Mouse (Mus musculus): ENCODE measurements around the gene Kmt5c. TPM values are rescaled to one million over a fixed set of nuclear protein-coding genes. Genes with fewer than 3 reads are reported as not detected.

The Kmt5c gene
- 44.9 and 53.7 TPM in 2 replicates for polyA plus RNA-seq (2014; fragmentation: Nextera tagmentation; extraction: Ambion mirVana)

DNA sequence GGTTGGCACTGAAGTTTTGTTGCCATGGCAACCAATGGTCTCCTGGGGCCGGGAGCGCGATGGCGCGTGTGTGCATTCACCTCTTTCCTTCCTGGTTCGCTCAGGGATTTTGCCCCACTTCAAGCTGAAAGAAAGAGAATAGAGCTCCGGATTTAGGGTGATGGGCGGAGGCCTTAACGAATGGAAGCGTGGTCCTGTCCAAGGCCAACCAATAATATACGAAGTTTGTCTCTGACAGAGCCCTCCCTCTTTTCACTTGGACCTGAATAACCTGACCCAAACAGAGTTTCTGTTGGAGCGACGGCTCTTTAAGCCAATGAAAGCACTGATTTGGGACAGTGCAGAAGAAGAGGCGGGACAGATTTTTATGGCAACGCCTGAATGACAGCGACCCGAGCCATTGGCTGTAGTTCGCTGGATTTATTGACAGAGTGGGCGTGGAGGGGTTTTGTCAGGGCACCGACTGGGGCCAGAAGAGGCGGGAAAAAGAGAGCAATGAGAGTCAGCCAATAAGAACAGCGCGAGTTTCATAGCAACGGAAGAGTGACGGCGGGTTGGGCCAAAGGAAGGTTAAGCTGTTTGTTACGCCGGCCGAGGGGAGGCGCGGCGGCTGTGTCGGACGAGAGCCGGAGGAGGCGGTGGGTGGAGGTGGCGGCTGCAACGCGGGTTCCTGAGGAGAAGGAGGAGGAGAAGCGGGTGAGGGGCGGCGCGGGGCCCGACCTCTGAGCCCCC lies at the start of gene Kmt5c:
TSS of gene Kmt5c (plus strand) at position 572 of the 732 bp plus-strand sequence.
- no peaks in the 10 kb centered on the region for H3K27me3 ChIP-seq (ENCODE audit: control insufficient read depth, insufficient read depth, low read length)
- peaks cover 12% of the 10 kb centered on the region; the same call in 1 of the 2 replicates for H3K36me3 ChIP-seq (replicated peaks; ENCODE audit: control insufficient read depth, insufficient read depth)
- peak within 1 kb of the TSS; percentile 72 for H3K4me2 ChIP-seq (replicated peaks)
- no peaks in the 10 kb centered on the region for H3K9me3 ChIP-seq (ENCODE audit: control insufficient read depth, low read length)
- ATAC-seq (ENCODE audit: low FRiP score) (peak; percentile 97), DNase-seq (ENCODE audit: low spot score) (peak; percentile 98)
- H3K9ac ChIP-seq: peak within 1 kb of the TSS; percentile 88
- peak within 1 kb of the TSS; percentile 94 for H3K27ac ChIP-seq
- WGBS: under 1% methylated on average over 37 of the region's 44 CpGs
- H3K4me3 ChIP-seq (replicated peaks; ENCODE audit: low read length): peak within 1 kb of the TSS; percentile 71
- H3K4me1 ChIP-seq (replicated peaks; ENCODE audit: control insufficient read depth, insufficient read depth, low read length): peaks cover 29% of the 10 kb centered on the region

GRCm38 (mm10) chr7:4690387-4690786 lies 49.5 kb upstream of the Kmt5c start, which contains the start of gene Brsk1:
Gene Brsk1 (plus strand): TSS chr7:4690604.
- peak; percentile 91 for ATAC-seq (ENCODE audit: low FRiP score)
- peak within 1 kb of the TSS; percentile 100 for H3K9ac ChIP-seq
- peaks cover 9% of the 10 kb centered on the region for H3K4me1 ChIP-seq (replicated peaks; ENCODE audit: control insufficient read depth, insufficient read depth, low read length)
- peak within 1 kb of the TSS; percentile 95 for H3K27ac ChIP-seq
- H3K4me2 ChIP-seq (replicated peaks): peak within 1 kb of the TSS; percentile 77
- H3K9me3 ChIP-seq (ENCODE audit: control insufficient read depth, low read length): no peaks in the 10 kb centered on the region
- no peaks in the 10 kb centered on the region for H3K27me3 ChIP-seq (ENCODE audit: control insufficient read depth, insufficient read depth, low read length)
- peak within 1 kb of the TSS; percentile 93 for H3K4me3 ChIP-seq (replicated peaks; ENCODE audit: low read length)
- peaks cover 31% of the 10 kb centered on the region for H3K36me3 ChIP-seq (replicated peaks; ENCODE audit: control insufficient read depth, insufficient read depth)
- WGBS: 0% methylated on average over 5 of the region's 18 CpGs
- DNase-seq (ENCODE audit: low spot score): peak; percentile 92

DNA sequence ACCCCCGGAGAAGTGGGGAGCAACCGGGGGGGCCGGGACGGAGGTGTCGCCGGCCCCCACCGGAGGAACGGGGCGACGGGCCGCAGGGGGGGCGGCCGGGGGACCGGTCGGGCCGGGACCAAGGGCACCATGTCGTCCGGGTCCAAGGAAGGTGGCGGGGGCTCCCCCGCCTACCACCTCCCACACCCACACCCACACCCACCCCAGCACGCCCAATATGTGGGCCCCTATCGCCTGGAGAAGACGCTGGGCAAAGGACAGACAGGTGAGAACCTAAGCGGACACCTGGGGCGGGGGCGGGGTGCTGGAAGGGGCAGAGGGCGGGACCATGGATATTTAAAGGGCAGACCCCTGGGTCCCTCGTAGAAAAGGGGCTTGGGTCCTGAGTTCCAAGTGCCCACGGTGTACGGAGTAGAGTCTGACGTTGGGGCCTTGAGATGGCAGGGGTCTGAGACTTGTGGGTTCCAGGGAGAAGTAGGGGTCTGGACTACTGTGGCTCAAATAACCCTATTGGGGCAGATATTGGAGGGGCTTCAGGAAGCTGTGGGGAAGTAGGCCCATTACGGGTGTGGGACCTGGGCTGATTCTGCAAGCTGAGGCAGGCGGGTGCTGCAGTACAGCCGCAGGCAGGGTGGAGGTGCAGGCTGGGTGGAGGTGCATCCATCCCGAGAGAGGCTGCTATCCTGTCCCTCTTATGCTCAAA lies 48.8 kb upstream of the Kmt5c start:
- 4% methylated on average over 27 of the region's 35 CpGs for WGBS
- peaks cover 38% of the 10 kb centered on the region for H3K36me3 ChIP-seq (replicated peaks; ENCODE audit: control insufficient read depth, insufficient read depth)
- H3K27ac ChIP-seq: peak overlapping the region; percentile 95
- H3K4me3 ChIP-seq (replicated peaks; ENCODE audit: low read length): peak overlapping the region; percentile 93
- no peaks in the 10 kb centered on the region for H3K9me3 ChIP-seq (ENCODE audit: control insufficient read depth, low read length)
- ATAC-seq (ENCODE audit: low FRiP score) (peak; percentile 49), DNase-seq (ENCODE audit: low spot score) (peak; percentile 27)
- no peaks in the 10 kb centered on the region for H3K27me3 ChIP-seq (ENCODE audit: control insufficient read depth, insufficient read depth, low read length)
- peaks cover 9% of the 10 kb centered on the region for H3K4me1 ChIP-seq (replicated peaks; ENCODE audit: control insufficient read depth, insufficient read depth, low read length)
- H3K4me2 ChIP-seq (replicated peaks): peak overlapping the region; percentile 77
- H3K9ac ChIP-seq: peak overlapping the region; percentile 100

GRCm38 (mm10) chr7:4693004-4693403 lies 46.9 kb upstream of the Kmt5c start:
- no peak for DNase-seq (ENCODE audit: low spot score)
- no peak overlapping the region for H3K4me2 ChIP-seq (replicated peaks)
- no peak overlapping the region for H3K9ac ChIP-seq
- no peaks in the 10 kb centered on the region for H3K27me3 ChIP-seq (ENCODE audit: control insufficient read depth, insufficient read depth, low read length)
- no peak for ATAC-seq (ENCODE audit: low FRiP score)
- peaks cover 57% of the 10 kb centered on the region for H3K36me3 ChIP-seq (replicated peaks; ENCODE audit: control insufficient read depth, insufficient read depth)
- H3K27ac ChIP-seq: no peak overlapping the region
- no peaks in the 10 kb centered on the region for H3K9me3 ChIP-seq (ENCODE audit: control insufficient read depth, low read length)
- whole genome bisulfite sequencing: 73% methylated on average over 6 of the region's 6 CpGs
- H3K4me1 ChIP-seq (replicated peaks; ENCODE audit: control insufficient read depth, insufficient read depth, low read length): peaks cover 9% of the 10 kb centered on the region
- H3K4me3 ChIP-seq (replicated peaks; ENCODE audit: low read length): no peak overlapping the region

GRCm38 (mm10) chr7:4702334-4702733 lies 37.6 kb upstream of the Kmt5c start:
- ATAC-seq (ENCODE audit: low FRiP score): no peak
- Histone ChIP-seq H3K36me3 (replicated peaks; ENCODE audit: control insufficient read depth, insufficient read depth) (peaks cover 100% of the 10 kb centered on the region), H3K27me3 (ENCODE audit: control insufficient read depth, insufficient read depth, low read length) (no peaks in the 10 kb centered on the region), H3K9me3 (ENCODE audit: control insufficient read depth, low read length) (no peaks in the 10 kb centered on the region), H3K4me3 (replicated peaks; ENCODE audit: low read length) (no peak overlapping the region), H3K4me2 (replicated peaks) (no peak overlapping the region), H3K9ac (0 out of 2 replicates have a peak overlapping the region, but pooled peaks have one; percentile 20), H3K27ac (peak overlapping the region; percentile 24; the same call in 1 of the 2 replicates), H3K4me1 (replicated peaks; ENCODE audit: control insufficient read depth, insufficient read depth, low read length) (no peaks in the 10 kb centered on the region)
- DNase-seq (ENCODE audit: low spot score): no peak
- 29% methylated on average over 8 of the region's 8 CpGs for WGBS

DNA sequence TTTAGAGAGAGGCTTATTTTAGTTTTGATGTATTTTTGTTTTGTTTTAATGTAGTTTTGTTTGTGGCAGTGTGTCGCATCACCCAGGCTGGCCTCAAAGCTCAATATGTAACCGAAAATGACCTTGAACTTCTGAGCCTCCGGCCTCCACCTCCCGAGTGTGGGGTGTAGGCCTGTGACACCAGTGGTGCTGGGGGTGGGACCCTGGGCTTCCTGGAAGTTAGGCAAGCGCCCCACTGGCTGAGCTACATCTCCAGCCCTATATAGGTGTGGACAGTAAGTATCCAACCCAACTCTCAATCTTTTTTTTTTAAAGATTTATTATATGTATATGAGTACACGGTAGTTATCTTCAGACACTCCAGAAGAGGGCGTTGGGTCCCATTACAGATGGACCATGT lies 36.7 kb upstream of the Kmt5c start:
- ATAC-seq (ENCODE audit: low FRiP score) (no peak), DNase-seq (ENCODE audit: low spot score) (no peak)
- Histone ChIP-seq H3K4me1 (replicated peaks; ENCODE audit: control insufficient read depth, insufficient read depth, low read length) (no peaks in the 10 kb centered on the region), H3K9me3 (ENCODE audit: control insufficient read depth, low read length) (no peaks in the 10 kb centered on the region), H3K27ac (no peak overlapping the region), H3K4me2 (replicated peaks) (no peak overlapping the region), H3K27me3 (ENCODE audit: control insufficient read depth, insufficient read depth, low read length) (no peaks in the 10 kb centered on the region), H3K4me3 (replicated peaks; ENCODE audit: low read length) (no peak overlapping the region), H3K9ac (no peak overlapping the region), H3K36me3 (replicated peaks; ENCODE audit: control insufficient read depth, insufficient read depth) (peaks cover 100% of the 10 kb centered on the region)
- WGBS: 94% methylated on average over 7 of the region's 7 CpGs

DNA sequence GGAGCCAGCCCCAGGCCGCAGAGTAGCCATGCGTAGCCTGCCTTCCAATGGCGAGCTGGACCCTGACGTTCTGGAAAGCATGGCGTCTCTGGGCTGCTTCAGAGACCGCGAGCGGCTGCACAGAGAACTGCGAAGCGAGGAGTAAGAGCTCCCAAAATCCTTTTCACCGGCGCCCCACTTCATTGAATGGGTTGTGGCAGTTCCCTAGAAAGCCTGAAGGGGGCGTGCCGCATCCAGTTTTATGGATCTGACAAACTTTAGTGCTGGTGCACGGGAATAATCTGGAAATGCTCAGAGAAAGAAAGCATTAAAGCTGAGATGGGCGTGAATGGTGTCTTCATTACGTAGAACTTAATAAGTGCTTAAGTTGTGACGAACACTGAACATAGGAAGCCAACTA lies 34.8 kb upstream of the Kmt5c start:
- Histone ChIP-seq H3K4me2 (replicated peaks) (no peak overlapping the region), H3K36me3 (replicated peaks; ENCODE audit: control insufficient read depth, insufficient read depth) (peaks cover 100% of the 10 kb centered on the region), H3K4me3 (replicated peaks; ENCODE audit: low read length) (no peak overlapping the region), H3K27ac (no peak overlapping the region), H3K9me3 (ENCODE audit: control insufficient read depth, low read length) (no peaks in the 10 kb centered on the region), H3K4me1 (replicated peaks; ENCODE audit: control insufficient read depth, insufficient read depth, low read length) (no peaks in the 10 kb centered on the region), H3K9ac (0 out of 2 replicates have a peak overlapping the region, but pooled peaks have one; percentile 1), H3K27me3 (ENCODE audit: control insufficient read depth, insufficient read depth, low read length) (no peaks in the 10 kb centered on the region)
- no peak for ATAC-seq (ENCODE audit: low FRiP score)
- 36% methylated on average over 18 of the region's 18 CpGs for WGBS
- peak; percentile 52 for DNase-seq (ENCODE audit: low spot score)

DNA sequence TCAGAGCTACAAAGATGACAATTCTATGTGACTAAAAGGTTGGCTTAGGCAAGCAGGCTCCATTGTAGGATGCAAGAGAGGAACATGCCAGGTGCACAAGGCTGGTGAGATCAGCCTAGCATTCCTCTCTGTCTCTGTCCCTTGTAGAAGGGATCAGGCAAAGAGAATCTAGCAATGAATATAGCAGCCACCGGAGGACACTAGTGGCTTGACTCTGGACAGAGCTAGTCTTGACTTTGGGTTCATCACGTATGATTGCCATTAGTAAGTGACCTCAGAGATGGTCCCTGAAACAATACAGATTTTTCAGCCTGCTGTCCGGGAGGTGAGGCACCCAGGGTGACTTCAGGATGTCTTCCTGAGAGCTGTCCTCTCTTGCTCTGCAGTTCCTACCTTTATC lies 27.3 kb upstream of the Kmt5c start:
- WGBS: 86% methylated on average over 3 of the region's 3 CpGs
- no peak overlapping the region for H3K4me2 ChIP-seq (replicated peaks)

DNA sequence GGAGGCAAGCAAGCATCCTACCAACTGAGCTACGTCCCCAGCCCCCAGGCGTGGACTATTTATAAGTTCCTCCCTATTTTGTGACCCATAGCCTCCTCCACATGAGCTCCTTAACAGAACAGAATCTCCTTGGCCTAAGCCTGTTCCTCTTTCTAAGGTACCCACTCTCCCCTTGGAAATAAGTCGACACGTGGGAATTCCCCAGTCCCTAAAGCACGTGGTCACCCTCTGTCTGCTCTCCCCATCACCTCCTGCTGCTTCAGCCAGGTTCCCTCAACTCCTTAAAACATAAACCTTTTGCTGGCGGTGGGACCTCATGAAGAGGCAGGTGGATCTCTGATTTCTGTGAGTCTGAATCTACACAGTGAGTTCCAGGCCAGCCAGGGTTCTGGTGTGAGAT lies 23.0 kb upstream of the Kmt5c start:
- DNase-seq (ENCODE audit: low spot score): no peak
- Histone ChIP-seq H3K27me3 (ENCODE audit: control insufficient read depth, insufficient read depth, low read length) (no peaks in the 10 kb centered on the region), H3K9ac (no peak overlapping the region), H3K4me3 (replicated peaks; ENCODE audit: low read length) (no peak overlapping the region), H3K9me3 (ENCODE audit: control insufficient read depth, low read length) (no peaks in the 10 kb centered on the region), H3K27ac (no peak overlapping the region), H3K36me3 (replicated peaks; ENCODE audit: control insufficient read depth, insufficient read depth) (peaks cover 60% of the 10 kb centered on the region), H3K4me2 (replicated peaks) (no peak overlapping the region), H3K4me1 (replicated peaks; ENCODE audit: control insufficient read depth, insufficient read depth, low read length) (no peaks in the 10 kb centered on the region)
- WGBS: 77% methylated on average over 6 of the region's 6 CpGs
- ATAC-seq (ENCODE audit: low FRiP score): no peak

More for the DNA sequence above, 27.3 kb upstream of the Kmt5c start:
- Histone ChIP-seq H3K27me3 (ENCODE audit: control insufficient read depth, insufficient read depth, low read length) (no peaks in the 10 kb centered on the region), H3K9me3 (ENCODE audit: control insufficient read depth, low read length) (no peaks in the 10 kb centered on the region), H3K4me1 (replicated peaks; ENCODE audit: control insufficient read depth, insufficient read depth, low read length) (no peaks in the 10 kb centered on the region), H3K4me3 (replicated peaks; ENCODE audit: low read length) (no peak overlapping the region), H3K36me3 (replicated peaks; ENCODE audit: control insufficient read depth, insufficient read depth) (peaks cover 98% of the 10 kb centered on the region), H3K27ac (no peak overlapping the region), H3K9ac (no peak overlapping the region)
- no peak for ATAC-seq (ENCODE audit: low FRiP score)
- no peak for DNase-seq (ENCODE audit: low spot score)
